Mouse (Mus musculus) forebrain, embryonic 10.5 days (tissue): ENCODE measurements around the gene 2410004B18Rik. TPM values are rescaled to one million over a fixed set of nuclear protein-coding genes. Genes with fewer than 3 reads are reported as not detected.
"Not testable (repeated sequence)": the region's sequence is repeated elsewhere in the genome, so short reads cannot be mapped to it uniquely, and the experiment has no call there.

Experiments used
- DNase-seq: peaks from one replicate; pipeline ENCODE4 v3.0.0-alpha.2; 2017; ENCODE audit warnings: low spot score; ENCODE audit errors: extremely low spot score
- H3K27ac ChIP-seq: fragments of 300-500 bp; sonication (generic); 2 replicates; pipeline ENCODE4 v1.5.1; 2016; ENCODE audit warnings: mild to moderate bottlenecking
- H3K27me3 ChIP-seq: fragments of 300-500 bp; sonication (generic); 2 replicates; pipeline ENCODE4 v1.6.1; 2016; ENCODE audit warnings: mild to moderate bottlenecking; ENCODE audit not compliant: poor library complexity, severe bottlenecking
- H3K36me3 ChIP-seq: fragments of 300-500 bp; sonication (generic); replicated peaks from 2 replicates; pipeline ENCODE4 v1.6.1; 2016; ENCODE audit warnings: mild to moderate bottlenecking, moderate library complexity
- H3K4me1 ChIP-seq: fragments of 300-500 bp; sonication (generic); 2 replicates; pipeline ENCODE4 v1.6.1; 2016
- H3K4me3 ChIP-seq: fragments of 300-500 bp; sonication (generic); 2 replicates; pipeline ENCODE4 v1.5.1; 2016; ENCODE audit warnings: mild to moderate bottlenecking, moderate library complexity
- H3K9me3 ChIP-seq: fragments of 300-500 bp; sonication (generic); 2 replicates; pipeline ENCODE4 v1.6.1; 2016; ENCODE audit warnings: mild to moderate bottlenecking, moderate library complexity
- whole genome bisulfite sequencing: fragments of 180-500 bp; shearing (Covaris S2); methylation state at CpG from one replicate; pipeline ENCODE4 v1.1.7; 2016; 5-methylcytosine and 5-hydroxymethylcytosine counted together
- polyA plus RNA-seq: library from polyadenylated mRNA; unstranded; fragments of >200 nt; fragmentation: Nextera tagmentation; extraction: Ambion mirVana; gene quantifications from 2 replicates; pipeline ENCODE4 v1.2.1, GENCODE M21; 2016

2410004B18Rik gene
- 49.0 and 51.5 TPM in 2 replicates for polyA plus RNA-seq

DNA sequence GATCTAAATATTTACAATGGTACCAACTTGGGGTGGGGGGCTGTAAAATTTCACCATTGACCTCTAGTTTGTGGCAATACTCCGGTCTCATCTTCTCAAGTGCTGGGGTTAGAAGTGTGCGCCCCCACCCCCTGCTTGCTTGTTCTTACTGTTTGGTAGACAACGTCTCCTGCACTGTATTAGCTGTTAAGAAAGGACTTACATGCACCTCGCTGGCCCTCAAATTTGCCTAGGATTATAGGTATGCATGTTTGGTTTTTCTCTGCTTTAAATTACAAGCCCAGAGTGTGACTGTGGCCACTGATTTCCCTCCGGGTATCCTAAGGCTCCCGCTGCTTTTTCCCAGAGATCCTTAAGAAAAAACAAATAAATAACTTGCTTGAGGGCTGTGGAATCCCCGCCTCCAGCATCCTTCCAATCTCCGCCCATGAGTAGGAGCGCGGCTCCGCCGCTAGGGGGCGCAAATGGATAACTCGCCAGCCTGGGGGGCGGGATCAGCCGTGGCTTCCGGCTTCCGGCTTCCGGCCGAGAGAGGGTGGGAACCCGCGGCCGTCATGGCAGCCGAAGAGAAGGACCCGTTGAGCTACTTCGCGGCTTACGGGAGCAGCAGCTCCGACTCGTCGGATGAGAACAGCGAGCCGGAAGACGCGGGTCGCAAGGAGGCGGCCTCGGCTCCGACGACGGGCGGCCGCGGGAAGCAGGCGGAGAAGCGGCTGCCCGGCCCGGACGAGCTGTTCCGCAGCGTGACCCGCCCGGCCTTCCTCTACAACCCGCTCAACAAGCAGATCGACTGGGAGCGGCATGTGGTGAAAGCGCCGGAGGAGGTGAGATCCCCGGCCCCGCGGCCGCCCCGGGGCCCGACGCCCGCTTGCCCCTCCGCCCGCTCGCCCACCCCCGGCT, at the start of gene 2410004B18Rik:
Gene 2410004B18Rik (plus strand): TSS at position 510 of the 900 bp plus-strand sequence.
- Histone ChIP-seq H3K9me3 (no peaks in the 10 kb centered on the region), H3K4me3 (peak within 1 kb of the TSS; percentile 95), H3K27me3 (no peaks in the 10 kb centered on the region), H3K36me3 (peaks cover 51% of the 10 kb centered on the region), H3K27ac (peak within 1 kb of the TSS; percentile 86), H3K4me1 (peaks cover 22% of the 10 kb centered on the region)
- DNase-seq, result peak; percentile 96
- 2% methylated on average over 68 of the region's 70 CpGs for WGBS

DNA sequence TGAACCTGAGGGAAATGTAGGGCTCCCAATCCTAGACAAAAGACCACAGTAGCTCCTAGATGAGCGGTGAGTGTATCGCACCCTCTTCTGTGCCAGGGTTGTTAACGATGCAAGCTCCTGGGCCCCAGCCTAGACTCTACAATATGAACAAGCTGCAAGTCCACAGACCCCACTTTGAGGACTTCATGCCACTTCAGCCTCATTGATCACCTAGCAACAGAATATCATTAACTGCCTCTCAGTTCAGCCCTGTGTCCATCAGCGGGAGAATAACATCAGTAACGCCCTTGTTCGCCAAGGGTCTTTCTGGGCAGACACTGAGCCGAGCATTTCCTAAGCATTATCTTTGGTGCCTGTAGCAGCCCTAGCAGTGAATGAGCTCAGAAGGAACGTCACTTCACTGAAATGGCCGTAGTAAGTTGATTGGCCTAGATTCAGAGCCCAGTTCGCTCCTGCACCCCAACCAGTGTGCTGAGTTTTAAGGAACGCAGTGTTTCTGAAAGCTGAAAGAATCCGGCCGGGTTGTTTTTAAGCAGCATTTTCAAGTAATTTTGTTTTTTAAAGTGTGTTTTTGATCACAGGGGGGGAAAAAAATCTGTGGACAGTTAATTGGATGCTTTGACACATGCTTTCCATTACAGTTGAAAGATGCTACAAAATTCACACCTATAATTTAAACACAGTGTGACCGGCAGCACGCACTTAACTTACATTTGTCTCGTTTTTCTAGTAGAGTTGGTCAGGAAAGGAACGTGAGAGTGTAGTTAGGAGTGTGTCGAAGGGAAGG, 47.3 kb upstream of the 2410004B18Rik start:
- DNase-seq, result peak; percentile 52
- H3K4me3 ChIP-seq, result no peak overlapping the region
- H3K4me1 ChIP-seq, result peaks cover 53% of the 10 kb centered on the region
- 68% methylated on average over 18 of the region's 18 CpGs for WGBS
- H3K27ac ChIP-seq, result peak overlapping the region; percentile 75
- no peaks in the 10 kb centered on the region for H3K9me3 ChIP-seq
- H3K27me3 ChIP-seq, result no peaks in the 10 kb centered on the region
- H3K36me3 ChIP-seq, result peaks cover 7% of the 10 kb centered on the region; the same call in 1 of the 2 replicates

DNA sequence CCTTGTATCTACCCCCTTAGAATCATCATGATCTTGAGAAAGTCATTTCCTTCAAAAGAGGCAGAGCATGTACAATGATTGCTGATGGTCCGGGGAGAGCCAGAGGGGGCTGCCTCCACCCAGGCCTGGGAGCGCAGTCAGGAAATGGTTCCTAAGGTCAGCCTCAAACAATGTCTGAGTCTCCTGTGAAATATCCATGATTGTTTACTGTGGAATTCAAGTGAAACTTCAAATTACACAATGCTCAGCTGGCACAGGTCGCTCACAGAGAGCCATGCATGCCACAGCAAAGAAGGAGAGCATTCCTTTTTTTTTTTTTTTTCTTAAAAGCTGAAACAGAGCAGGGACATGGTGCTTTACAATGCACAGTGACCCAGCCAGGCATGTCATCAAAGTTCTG, 45.4 kb upstream of the 2410004B18Rik start:
- Histone ChIP-seq H3K9me3 (no peaks in the 10 kb centered on the region), H3K4me1 (peaks cover 43% of the 10 kb centered on the region), H3K27ac (0 out of 2 replicates have a peak overlapping the region, but pooled peaks have one; percentile 75), H3K36me3 (peaks cover 12% of the 10 kb centered on the region; the same call in 1 of the 2 replicates), H3K27me3 (no peaks in the 10 kb centered on the region), H3K4me3 (no peak overlapping the region)
- WGBS, result 87% methylated on average over 3 of the region's 3 CpGs
- DNase-seq, result no peak

DNA sequence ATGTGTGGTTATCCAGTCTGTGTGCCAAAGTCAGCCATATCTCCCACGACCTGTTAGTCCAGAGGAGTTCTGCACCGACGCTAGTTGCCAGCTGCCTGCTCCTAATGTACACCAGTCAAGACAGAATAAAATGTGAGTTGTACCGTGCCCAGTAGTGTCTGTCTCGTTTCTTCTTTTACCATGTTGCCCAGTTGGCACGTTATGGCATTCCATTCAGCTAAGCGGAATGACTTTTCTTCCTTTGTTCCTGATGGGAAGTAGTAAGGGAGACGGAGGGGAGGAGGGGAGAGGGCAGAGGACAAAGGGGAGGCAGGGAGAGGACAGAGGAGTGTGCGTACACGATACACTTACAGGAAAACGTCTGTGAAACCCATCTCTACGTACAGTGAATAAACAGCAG, 43.7 kb upstream of the 2410004B18Rik start:
- H3K36me3 ChIP-seq, result peaks cover 12% of the 10 kb centered on the region; the same call in 1 of the 2 replicates
- H3K9me3 ChIP-seq, result no peaks in the 10 kb centered on the region
- DNase-seq, result no peak
- no peaks in the 10 kb centered on the region for H3K27me3 ChIP-seq
- 82% methylated on average over 12 of the region's 12 CpGs for WGBS
- H3K4me3 ChIP-seq, result no peak overlapping the region
- H3K27ac ChIP-seq, result 0 out of 2 replicates have a peak overlapping the region, but pooled peaks have one; percentile 25
- H3K4me1 ChIP-seq, result peaks cover 43% of the 10 kb centered on the region

DNA sequence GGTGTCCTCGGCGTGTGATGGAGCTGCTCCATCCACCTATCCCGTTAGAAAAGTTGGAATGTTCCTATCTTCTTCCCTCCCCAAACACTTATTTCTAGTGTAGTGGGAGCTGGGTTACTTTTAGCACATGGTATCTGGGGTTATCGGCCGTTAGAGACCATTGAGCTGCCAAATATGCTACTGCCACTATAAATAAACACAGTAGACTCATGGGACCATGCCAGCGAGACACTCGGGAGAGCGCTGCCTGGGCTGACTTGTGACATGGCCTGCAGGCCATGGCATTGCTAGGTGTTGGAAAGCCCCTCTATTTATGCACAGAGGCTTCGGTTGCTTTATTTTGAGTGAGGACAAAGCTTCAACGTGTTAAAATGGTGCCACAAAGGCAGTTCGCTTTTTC, 40.1 kb upstream of the 2410004B18Rik start:
- H3K27ac ChIP-seq, result no peak overlapping the region
- no peak overlapping the region for H3K4me3 ChIP-seq
- WGBS, result 93% methylated on average over 11 of the region's 11 CpGs
- peaks cover 10% of the 10 kb centered on the region for H3K4me1 ChIP-seq
- H3K27me3 ChIP-seq, result no peaks in the 10 kb centered on the region
- no peaks in the 10 kb centered on the region for H3K9me3 ChIP-seq
- H3K36me3 ChIP-seq, result 0 out of 2 replicates have a peak, but pooled peaks cover 4% of the 10 kb centered on the region
- DNase-seq, result no peak

DNA sequence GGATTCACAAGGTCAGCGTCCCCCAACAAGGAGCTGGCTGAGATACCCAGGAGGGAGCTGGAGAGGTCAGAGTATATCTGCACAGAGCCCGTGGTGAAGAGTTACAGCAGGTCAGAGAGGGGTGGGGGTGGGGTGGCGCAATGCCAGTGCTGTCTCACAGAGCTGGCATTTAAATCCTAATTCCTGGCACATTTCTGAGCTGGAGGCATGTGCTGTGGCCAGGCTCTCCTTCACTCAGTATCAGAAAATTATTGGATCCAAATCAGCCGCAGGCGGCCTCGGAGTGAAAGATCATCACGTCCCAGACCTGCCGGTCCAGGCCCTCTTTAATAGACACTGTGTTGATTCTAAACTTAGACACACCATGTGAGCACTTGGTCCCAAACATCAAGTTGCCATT, 38.0 kb upstream of the 2410004B18Rik start:
- 0 out of 2 replicates have a peak, but pooled peaks cover 4% of the 10 kb centered on the region for H3K36me3 ChIP-seq
- no peak for DNase-seq
- H3K27ac ChIP-seq, result no peak overlapping the region
- 89% methylated on average over 8 of the region's 8 CpGs for WGBS
- H3K4me3 ChIP-seq, result no peak overlapping the region
- no peaks in the 10 kb centered on the region for H3K9me3 ChIP-seq
- H3K4me1 ChIP-seq, result peaks cover 15% of the 10 kb centered on the region
- no peaks in the 10 kb centered on the region for H3K27me3 ChIP-seq

DNA sequence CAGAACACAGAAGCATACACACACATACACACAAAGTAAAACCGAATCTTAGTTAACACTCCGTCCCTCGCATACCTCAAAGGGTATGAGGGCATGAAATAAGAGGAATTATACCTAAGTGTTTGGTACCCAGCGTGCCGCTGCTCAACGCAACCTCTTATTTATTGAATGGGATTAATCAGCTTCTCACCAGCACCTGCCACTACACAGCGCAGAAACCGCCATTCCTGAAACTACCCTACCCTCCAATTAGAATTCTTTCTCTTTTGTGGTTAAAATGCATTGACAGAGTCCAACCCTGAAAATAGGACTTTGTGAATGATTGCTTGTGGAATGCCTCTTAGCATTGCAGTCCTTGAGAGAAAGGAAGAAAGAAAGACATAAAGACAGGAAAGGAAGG, 34.3 kb upstream of the 2410004B18Rik start:
- Histone ChIP-seq H3K27ac (no peak overlapping the region), H3K9me3 (no peaks in the 10 kb centered on the region), H3K4me3 (no peak overlapping the region), H3K27me3 (no peaks in the 10 kb centered on the region), H3K36me3 (no peaks in the 10 kb centered on the region), H3K4me1 (peaks cover 24% of the 10 kb centered on the region)
- DNase-seq, result no peak
- WGBS, result 87% methylated on average over 8 of the region's 8 CpGs

DNA sequence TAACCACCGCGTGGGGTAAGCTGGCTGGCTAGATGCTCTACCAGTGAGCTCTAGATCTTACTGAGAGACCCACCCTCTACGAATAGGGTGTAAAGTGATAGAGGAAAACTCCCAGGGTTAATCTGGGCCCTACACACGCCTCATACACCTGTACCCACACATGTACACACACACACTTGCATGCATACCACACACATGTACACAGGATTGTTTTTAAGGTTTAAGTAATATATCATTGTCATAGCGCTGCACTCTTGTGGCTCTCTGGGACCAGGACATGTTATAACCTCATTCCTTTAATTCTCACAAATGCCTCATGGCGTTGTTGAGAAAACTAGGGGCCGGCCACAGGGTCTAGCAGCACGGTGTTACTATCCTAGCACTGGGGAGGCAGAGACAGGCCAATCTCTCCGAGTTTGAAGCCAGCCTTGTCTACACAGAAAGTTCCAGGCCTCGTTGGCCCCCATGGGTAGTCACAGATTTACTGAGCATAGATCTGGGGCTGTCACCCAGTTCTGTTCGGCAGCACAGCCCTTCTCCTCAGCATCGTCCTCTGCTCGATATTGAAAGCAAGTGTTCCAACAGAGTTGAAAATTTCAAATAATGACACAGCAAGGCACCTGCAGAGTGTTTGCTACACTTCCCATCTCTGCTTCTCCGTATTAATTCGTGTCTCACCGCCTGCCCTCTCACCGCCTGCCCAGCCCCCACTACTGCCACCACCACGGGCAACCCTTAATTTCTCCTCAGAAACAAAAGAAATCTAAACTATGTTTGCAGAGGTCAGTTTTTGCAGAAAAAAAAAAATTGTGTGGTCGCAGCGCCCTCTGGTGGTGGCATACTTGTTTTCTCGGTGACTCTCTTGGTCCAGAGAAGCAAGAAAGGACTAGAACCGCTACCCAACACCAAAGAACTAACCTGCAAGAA, 32.7 kb upstream of the 2410004B18Rik start:
- no peaks in the 10 kb centered on the region for H3K27me3 ChIP-seq
- DNase-seq, result peak; percentile 82
- peak overlapping the region; percentile 68 for H3K27ac ChIP-seq
- 50% methylated on average over 22 of the region's 22 CpGs for WGBS
- no peaks in the 10 kb centered on the region for H3K36me3 ChIP-seq
- H3K4me3 ChIP-seq, result 0 out of 2 replicates have a peak overlapping the region, but pooled peaks have one; percentile 16
- H3K4me1 ChIP-seq, result peaks cover 24% of the 10 kb centered on the region
- no peaks in the 10 kb centered on the region for H3K9me3 ChIP-seq

DNA sequence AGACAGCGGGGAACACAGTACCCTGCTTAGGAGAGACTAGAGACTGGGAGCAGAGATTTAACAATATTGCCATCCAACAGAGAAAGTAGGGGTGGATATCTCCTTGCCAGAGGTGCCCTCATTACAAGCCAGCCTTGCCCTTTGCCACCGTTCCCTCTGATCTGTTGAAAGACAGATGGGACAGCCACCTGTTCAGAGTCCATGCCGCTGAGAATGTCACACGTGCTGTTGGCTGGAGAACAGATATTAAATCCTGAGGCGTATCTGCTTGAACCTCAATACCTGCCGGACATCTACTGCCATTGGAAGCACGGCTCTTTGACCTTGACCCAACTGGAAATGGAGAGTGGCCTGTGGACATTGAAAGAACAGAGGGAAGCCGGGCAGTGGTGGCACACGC, 31.2 kb upstream of the 2410004B18Rik start:
- 92% methylated on average over 9 of the region's 9 CpGs for WGBS
- Histone ChIP-seq H3K27me3 (no peaks in the 10 kb centered on the region), H3K4me1 (peaks cover 24% of the 10 kb centered on the region), H3K36me3 (no peaks in the 10 kb centered on the region), H3K4me3 (no peak overlapping the region), H3K9me3 (no peaks in the 10 kb centered on the region), H3K27ac (no peak overlapping the region)
- no peak for DNase-seq

DNA sequence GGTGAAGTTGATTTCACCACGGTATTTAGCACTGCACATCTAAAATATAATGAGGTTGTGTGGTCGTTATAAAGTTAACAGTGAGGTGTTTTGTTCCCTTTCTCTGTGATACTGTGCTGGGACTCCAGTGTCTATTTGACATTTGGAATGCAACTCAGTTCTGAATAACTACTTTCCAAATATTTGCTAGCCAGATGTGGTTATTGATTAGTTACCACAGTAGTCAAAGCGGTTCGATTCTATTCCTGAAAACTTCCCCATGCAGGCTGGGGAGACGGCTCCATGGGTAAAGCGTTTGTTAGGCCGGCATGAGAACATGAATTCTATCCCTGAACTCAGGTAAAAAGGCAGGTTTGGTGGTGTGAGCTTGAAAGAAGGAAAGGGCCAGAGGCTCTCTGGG, 25.3 kb upstream of the 2410004B18Rik start:
- no peaks in the 10 kb centered on the region for H3K36me3 ChIP-seq
- no peaks in the 10 kb centered on the region for H3K27me3 ChIP-seq
- H3K4me1 ChIP-seq, result no peaks in the 10 kb centered on the region
- DNase-seq, result no peak
- no peak overlapping the region for H3K4me3 ChIP-seq
- no peaks in the 10 kb centered on the region for H3K9me3 ChIP-seq
- WGBS, result 91% methylated on average over 7 of the region's 7 CpGs
- no peak overlapping the region for H3K27ac ChIP-seq

DNA sequence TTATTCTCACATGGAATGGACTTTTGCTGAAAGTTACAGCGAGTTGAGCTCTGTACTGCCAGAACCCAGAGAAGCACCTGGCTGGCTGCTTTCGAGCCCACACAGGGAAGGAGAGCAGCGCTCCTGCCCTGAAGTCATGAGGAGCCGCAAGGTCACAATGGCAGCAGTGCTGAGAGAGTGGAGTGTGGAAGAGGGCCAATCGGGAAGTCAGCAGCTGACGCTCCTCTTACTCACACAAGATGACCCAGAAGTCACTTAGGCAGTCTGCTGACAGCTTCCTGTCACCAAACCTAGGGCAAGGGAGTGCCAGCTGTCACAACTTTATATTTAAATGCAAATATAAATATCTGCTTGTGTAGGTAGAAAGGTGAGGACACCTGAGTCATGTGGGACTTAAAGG, 24.6 kb upstream of the 2410004B18Rik start:
- Histone ChIP-seq H3K9me3 (no peaks in the 10 kb centered on the region), H3K27ac (no peak overlapping the region), H3K4me1 (no peaks in the 10 kb centered on the region), H3K27me3 (no peaks in the 10 kb centered on the region), H3K36me3 (no peaks in the 10 kb centered on the region), H3K4me3 (no peak overlapping the region)
- no peak for DNase-seq
- 86% methylated on average over 6 of the region's 6 CpGs for WGBS

DNA sequence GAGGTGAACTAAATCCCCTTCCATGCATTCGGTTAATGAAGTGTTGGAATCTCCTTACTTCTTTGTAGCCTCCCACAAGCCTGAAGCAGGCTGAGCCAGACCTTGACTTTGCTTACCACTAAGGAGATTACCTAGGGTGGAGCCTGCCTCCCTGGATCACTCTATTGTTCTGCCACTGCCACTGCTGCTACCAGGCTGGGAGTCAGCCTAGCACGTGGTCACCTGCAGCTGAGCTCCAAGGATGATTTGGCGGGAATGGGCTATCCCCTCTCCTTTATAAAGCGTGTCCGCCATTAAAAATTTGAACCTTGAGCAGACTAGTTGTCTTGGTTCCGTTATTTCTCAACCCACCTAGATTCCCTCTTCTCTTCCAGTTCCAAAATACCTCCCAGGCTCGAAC, 23.9 kb upstream of the 2410004B18Rik start:
- not testable (repeated sequence) for H3K4me1 ChIP-seq, H3K36me3 ChIP-seq, H3K9me3 ChIP-seq, H3K4me3 ChIP-seq, DNase-seq, H3K27ac ChIP-seq, H3K27me3 ChIP-seq
- whole genome bisulfite sequencing, result 67% methylated on average over 7 of the region's 7 CpGs
